Mouse (Mus musculus): Measurements from ENCODE around the gene Gm4952. TPM values are rescaled to one million over a fixed set of nuclear protein-coding genes. Genes with fewer than 3 reads are reported as not detected.

Gm4952 gene
- polyA plus RNA-seq, 1 experiment, result not detected

DNA sequence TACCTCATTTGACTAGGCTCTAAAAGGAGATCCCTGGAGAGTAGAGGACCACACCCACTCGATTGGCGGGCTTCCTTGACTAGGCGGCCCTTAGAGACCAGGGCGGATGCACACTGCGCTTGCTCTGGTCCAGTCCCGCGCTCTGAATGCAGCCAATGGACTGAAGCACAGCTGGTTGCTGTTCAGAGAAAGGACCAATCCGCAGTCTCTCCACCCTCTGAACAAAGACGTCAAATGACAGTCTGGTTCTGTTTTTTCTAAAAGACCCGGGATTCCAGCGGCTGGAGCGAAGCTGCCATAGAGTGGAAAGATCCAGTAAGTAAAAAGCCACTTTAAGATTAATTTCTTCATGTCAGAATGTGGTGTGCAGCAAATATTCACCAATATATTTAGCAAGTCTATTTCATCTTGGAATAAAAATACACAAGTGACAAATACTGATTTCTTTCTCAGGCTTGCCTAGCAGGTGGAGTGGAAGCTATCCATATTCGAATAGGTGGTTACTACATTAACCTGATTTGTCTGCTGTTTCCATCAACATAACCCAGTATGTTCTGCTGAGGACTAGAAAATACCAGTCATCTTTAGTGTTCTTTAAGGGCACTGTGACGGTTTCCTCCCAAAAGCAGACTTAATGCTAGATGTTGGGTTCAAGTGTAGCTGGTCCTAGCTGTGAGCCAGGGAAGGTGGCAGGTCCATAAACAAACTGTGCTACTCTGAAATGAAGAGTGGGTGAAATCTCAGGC, 26.3 kb upstream of the Gm4952 start:
- H3K4me3 ChIP-seq (replicated peaks), result peak overlapping the region; percentile 91
- H3K9me3 ChIP-seq, result no peaks in the 10 kb centered on the region
- H3K27me3 ChIP-seq (replicated peaks), result no peaks in the 10 kb centered on the region
- peaks cover 68% of the 10 kb centered on the region for H3K4me1 ChIP-seq
- TF ChIP-seq FLI1 (IDR thresholded peaks at IDR 0.05; ENCODE audit: low read length) (no peak), GATA1 (IDR thresholded peaks at IDR 0.05; ENCODE audit: borderline replicate concordance, low read length) (no peak)
- peaks cover 22% of the 10 kb centered on the region for H3K36me3 ChIP-seq (replicated peaks; ENCODE audit: low read length)

DNA sequence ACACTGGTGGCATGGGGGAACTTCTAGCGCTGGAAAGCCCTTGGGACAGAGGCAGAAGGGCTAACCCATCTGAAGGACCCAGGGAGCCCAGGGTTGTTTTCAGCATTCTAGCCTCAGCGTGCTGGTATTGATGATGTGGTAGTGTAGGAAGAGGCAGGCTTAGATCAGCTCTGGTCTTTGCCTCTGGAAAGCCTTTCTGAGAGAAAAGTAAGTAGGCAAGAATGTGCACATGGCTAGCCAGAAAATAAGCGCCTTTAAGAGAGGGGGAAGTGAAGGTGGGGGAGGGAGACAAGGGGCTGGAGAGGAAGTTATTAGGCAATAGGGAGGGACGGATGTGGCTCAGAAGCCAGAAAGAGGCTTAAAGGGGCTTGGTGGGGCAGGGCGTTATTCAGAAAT, 25.8 kb upstream of the Gm4952 start:
- Histone ChIP-seq H3K27me3 (replicated peaks) (no peaks in the 10 kb centered on the region), H3K9me3 (no peaks in the 10 kb centered on the region), H3K4me3 (replicated peaks) (peak overlapping the region; percentile 91), H3K4me1 (peaks cover 69% of the 10 kb centered on the region), H3K36me3 (replicated peaks; ENCODE audit: low read length) (peaks cover 27% of the 10 kb centered on the region)
- TF ChIP-seq GATA1 (IDR thresholded peaks at IDR 0.05; ENCODE audit: borderline replicate concordance, low read length), result no peak

DNA sequence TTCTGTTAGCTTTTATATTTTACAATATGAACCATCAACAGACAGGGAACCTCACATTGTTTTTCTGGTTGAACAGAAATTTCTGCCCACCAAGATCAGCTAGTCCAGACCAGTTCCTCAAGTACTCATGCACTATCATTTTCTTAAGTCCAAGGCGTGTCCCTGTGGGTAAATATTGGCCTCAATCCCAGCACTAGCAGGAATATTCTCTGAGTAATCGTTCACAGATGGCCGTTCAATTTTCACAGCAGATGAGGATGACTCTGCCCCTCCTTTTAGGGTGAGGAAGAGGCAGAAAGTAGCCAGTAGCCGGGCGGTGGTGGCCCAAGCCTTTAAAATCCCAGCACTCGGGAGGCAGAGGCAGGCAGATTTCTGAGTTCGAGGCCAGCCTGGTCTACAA, 24.7 kb upstream of the Gm4952 start:
- H3K27me3 ChIP-seq (replicated peaks), result no peaks in the 10 kb centered on the region
- peak overlapping the region; percentile 91 for H3K4me3 ChIP-seq (replicated peaks)
- H3K36me3 ChIP-seq (replicated peaks; ENCODE audit: low read length), result peaks cover 33% of the 10 kb centered on the region
- TF ChIP-seq FLI1 (IDR thresholded peaks at IDR 0.05; ENCODE audit: low read length), result no peak
- H3K4me1 ChIP-seq, result peaks cover 68% of the 10 kb centered on the region
- no peaks in the 10 kb centered on the region for H3K9me3 ChIP-seq

DNA sequence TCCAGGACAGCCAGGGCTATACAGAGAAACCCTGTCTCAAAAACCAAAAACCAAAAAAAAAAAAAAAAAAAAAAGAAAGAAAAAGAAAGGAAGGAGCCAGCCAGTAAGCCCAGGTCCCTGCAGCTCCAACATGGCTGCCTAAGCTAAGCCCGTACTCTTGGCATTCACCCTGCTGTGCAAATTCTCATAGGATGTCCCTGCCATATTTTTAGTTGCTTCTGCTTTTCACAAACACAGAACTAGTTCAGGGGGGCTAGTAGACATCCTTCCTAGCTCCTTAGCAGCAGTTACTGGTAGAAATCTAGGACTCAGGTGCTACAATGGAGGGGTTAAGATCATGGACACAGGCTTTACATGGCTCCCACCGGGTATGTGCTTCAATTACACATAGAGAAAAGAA, 24.3 kb upstream of the Gm4952 start:
- TF ChIP-seq FLI1 (IDR thresholded peaks at IDR 0.05; ENCODE audit: low read length) (no peak), GATA1 (IDR thresholded peaks at IDR 0.05; ENCODE audit: borderline replicate concordance, low read length) (no peak)
- Histone ChIP-seq H3K9me3 (no peaks in the 10 kb centered on the region), H3K27me3 (replicated peaks) (no peaks in the 10 kb centered on the region), H3K4me1 (peaks cover 64% of the 10 kb centered on the region), H3K4me3 (replicated peaks) (peak overlapping the region; percentile 33), H3K36me3 (replicated peaks; ENCODE audit: low read length) (peaks cover 35% of the 10 kb centered on the region)

DNA sequence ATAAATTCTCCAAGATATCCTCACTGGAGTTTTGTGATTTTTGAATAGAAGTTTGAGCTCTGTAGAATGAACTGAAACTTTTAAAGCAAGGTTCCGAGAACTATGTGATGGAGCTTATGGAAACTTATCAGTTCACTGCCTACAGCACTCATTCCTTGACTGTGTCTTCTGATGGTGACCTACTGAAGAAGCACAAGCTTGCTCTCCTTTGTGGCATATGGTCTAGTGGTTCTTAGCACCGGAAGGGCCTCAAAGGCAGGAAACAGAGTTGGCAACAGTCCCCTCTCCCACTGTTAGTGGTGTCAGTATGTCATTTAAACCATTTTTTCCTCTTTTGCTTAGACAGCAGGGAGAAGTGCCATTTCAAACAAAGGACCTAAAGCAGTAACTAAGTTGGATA, 23.1 kb upstream of the Gm4952 start:
- Histone ChIP-seq H3K4me3 (replicated peaks) (peak overlapping the region; percentile 42), H3K9me3 (no peaks in the 10 kb centered on the region), H3K36me3 (replicated peaks; ENCODE audit: low read length) (peaks cover 35% of the 10 kb centered on the region), H3K4me1 (peaks cover 59% of the 10 kb centered on the region), H3K27me3 (replicated peaks) (no peaks in the 10 kb centered on the region)
- TF ChIP-seq GATA1 (IDR thresholded peaks at IDR 0.05; ENCODE audit: borderline replicate concordance, low read length) (no peak), FLI1 (IDR thresholded peaks at IDR 0.05; ENCODE audit: low read length) (no peak)

DNA sequence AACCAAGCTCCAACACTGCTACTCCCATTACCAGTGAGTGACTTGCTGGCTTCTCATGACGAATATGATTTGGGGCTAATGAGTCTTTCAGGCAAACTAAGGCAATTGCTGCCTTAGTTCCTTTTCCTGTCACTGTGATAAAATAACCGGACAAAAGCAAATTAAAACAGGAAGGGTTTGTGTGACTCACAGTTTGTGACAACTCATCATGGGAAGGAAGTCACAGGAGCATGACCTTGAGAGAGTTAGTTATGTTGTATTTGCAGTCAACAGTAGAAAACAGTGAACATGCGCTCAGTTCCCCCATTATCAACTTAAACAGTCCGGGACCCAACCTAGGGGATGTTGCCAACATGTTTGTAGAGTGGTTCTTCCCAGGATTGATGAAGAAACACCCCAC, 14.5 kb upstream of the Gm4952 start:
- H3K36me3 ChIP-seq (replicated peaks; ENCODE audit: low read length), result peaks cover 60% of the 10 kb centered on the region

DNA sequence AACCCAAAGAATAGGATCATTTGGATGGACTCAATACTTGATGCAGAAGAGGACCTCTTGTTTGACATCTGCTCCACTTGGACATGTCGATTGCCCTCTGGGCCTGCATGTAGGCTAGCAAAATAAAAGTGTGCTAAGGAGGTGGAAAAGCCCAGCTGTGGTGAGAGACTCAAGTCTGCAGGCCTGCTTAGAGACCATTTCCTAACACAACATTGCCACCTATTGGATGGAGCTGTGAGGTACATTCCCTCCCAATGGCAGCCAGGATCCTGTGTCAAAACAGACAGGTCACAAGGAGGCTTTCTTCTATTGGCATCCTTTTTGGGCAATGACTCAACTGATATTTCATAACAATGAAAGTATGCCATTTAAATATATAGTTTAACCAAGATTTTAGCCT, 7.9 kb upstream of the Gm4952 start:
- Histone ChIP-seq H3K9me3 (no peaks in the 10 kb centered on the region), H3K36me3 (replicated peaks; ENCODE audit: low read length) (peaks cover 43% of the 10 kb centered on the region), H3K4me1 (peaks cover 24% of the 10 kb centered on the region), H3K27me3 (replicated peaks) (peaks cover 11% of the 10 kb centered on the region), H3K4me3 (replicated peaks) (no peak overlapping the region)
- TF ChIP-seq GATA1 (IDR thresholded peaks at IDR 0.05; ENCODE audit: borderline replicate concordance, low read length), result no peak
- no peak for TF ChIP-seq FLI1 (IDR thresholded peaks at IDR 0.05; ENCODE audit: low read length)

More for the DNA sequence above, 14.5 kb upstream of the Gm4952 start:
- TF ChIP-seq GATA1 (IDR thresholded peaks at IDR 0.05; ENCODE audit: borderline replicate concordance, low read length) (no peak), FLI1 (IDR thresholded peaks at IDR 0.05; ENCODE audit: low read length) (no peak)
- peak overlapping the region; percentile 75 for H3K4me3 ChIP-seq (replicated peaks)
- no peaks in the 10 kb centered on the region for H3K9me3 ChIP-seq
- H3K27me3 ChIP-seq (replicated peaks), result no peaks in the 10 kb centered on the region
- H3K4me1 ChIP-seq, result peaks cover 30% of the 10 kb centered on the region

DNA sequence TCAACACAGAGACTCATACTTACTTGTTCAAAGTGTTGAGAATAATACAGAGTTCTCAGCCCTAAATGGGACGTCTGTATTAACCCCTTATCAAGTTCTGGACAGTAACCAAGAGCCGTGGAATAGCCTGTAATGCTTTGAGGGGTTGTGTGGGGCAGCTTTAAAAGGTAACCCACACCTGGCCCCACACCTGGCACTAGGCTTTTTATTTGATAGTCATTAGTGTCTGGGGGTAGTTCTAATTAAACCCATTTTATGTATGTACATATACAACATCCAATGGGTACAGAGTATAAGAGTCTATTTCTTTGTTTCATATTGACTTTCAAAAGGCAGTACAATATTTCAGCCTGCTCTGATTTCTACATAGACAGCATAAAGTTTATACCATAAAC, 4.6 kb upstream of the Gm4952 start:
- no peaks in the 10 kb centered on the region for H3K9me3 ChIP-seq
- TF ChIP-seq FLI1 (IDR thresholded peaks at IDR 0.05; ENCODE audit: low read length) (no peak), GATA1 (IDR thresholded peaks at IDR 0.05; ENCODE audit: borderline replicate concordance, low read length) (no peak)
- peaks cover 18% of the 10 kb centered on the region for H3K27me3 ChIP-seq (replicated peaks)
- H3K4me3 ChIP-seq (replicated peaks), result peak overlapping the region; percentile 94
- H3K36me3 ChIP-seq (replicated peaks; ENCODE audit: low read length), result peaks cover 14% of the 10 kb centered on the region
- peaks cover 22% of the 10 kb centered on the region for H3K4me1 ChIP-seq

DNA sequence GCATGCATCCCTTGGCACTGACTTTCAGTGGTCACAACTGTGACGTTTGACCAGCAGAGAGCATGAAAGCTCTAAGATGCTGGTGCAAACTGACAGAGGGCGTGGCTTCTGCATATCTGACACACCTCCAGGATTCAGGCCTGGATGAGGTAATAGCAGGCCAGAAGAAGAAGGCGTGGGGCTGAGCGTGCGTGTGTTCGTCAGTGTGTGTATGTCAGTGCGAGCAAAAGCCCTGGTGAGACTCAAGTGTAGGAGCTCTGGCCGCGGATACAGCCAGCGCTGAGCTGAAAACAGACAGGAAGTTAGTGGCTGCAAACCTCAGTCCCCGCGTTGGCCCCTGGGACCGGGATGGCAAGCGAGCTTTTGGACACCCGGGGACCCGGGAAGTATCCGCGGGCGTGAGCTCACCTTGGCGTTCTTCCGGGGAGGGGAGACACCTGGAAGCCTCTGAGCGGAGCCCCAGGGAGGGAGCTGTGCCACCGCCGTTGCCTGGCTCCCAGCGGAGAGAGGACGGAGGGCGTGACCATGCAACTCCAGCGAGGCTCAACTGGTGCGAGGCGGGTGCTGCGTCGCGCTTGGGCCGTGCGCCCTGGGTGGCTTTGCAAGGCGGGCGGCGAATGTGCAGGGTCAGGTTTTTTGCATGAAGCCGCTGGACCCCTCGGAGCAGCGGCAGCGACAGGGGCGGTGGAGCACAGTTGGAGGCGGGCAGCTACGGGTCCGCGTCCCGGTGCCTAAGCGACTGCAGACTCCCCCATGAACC, 4.1 kb upstream of the Gm4952 start:
- H3K4me3 ChIP-seq (replicated peaks), result peak overlapping the region; percentile 94
- H3K27me3 ChIP-seq (replicated peaks), result peaks cover 18% of the 10 kb centered on the region
- TF ChIP-seq FLI1 (IDR thresholded peaks at IDR 0.05; ENCODE audit: low read length), result no peak
- no peak for TF ChIP-seq GATA1 (IDR thresholded peaks at IDR 0.05; ENCODE audit: borderline replicate concordance, low read length)
- H3K4me1 ChIP-seq, result peaks cover 23% of the 10 kb centered on the region
- no peaks in the 10 kb centered on the region for H3K9me3 ChIP-seq
- peaks cover 12% of the 10 kb centered on the region for H3K36me3 ChIP-seq (replicated peaks; ENCODE audit: low read length)
